Mouse (Mus musculus) naive thymus-derived CD4-positive, alpha-beta T cell, adult 2 months (primary cell): ENCODE data around the gene Fcgr3.

Source experiments
- DNase-seq: peaks from one replicate; pipeline ENCODE4 v3.0.0-alpha.2; 2011; ENCODE audit warnings: low read depth

Gene Fcgr3

DNA sequence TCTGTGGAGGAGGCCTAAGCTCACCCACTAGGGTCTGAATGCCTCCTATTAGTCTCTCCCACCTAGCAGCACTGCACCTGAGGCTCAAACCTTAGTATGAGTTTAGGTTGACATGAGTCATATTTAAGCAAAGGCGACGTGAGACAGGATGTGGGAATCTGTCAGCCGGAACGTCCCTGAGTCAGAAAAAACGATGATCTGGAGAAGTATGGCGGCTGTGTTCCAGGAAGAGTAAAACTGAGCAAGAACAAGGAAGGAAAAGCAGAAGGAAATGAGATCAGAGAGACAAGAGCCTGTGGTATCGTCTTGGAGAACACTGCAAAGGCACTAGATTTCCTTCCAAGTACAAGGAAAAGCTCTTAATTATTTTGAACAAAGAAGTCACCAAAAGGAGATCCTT, 14.0 kb downstream of the Fcgr3 start:
- DNase-seq, result no peak

DNA sequence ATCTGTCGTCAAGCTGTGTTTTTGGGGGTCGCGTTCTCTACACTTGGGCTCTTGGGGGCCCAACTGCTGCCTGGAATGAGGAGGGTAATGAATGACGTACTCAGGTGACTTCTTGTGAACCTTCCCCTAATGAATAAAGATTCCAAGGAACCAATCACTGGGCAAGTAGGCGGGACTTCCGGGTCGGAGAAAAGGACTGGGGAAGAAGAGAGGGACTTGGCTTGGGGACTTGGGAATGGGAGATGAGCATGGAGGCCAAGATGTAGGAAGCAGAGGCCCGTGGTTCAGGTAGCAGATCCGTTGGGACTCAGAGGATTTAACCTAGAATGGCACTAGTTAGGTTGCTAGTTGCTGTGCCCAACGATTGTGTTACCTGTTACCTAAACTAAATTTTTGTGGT, 15.5 kb downstream of the Fcgr3 start:
- no peak for DNase-seq

DNA sequence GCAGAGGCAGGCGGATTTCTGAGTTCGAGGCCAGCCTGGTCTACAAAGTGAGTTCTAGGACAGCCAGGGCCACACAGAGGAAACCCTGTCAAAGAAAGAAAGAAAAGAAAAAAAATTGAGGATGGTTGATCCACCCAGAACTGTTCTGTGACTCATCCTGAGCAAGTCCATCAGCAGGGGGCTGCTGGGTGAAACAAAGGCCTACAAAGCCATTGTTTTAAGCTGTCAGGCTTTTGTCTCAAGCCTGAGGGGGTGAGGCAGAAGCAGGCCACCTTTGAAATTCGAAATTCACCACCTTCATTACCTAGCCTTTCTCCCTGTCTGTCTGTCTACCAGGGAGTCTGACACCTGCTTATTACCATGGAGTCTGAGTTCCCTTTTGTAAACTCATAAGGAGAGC, 18.2 kb downstream of the Fcgr3 start:
- DNase-seq, result no peak

DNA sequence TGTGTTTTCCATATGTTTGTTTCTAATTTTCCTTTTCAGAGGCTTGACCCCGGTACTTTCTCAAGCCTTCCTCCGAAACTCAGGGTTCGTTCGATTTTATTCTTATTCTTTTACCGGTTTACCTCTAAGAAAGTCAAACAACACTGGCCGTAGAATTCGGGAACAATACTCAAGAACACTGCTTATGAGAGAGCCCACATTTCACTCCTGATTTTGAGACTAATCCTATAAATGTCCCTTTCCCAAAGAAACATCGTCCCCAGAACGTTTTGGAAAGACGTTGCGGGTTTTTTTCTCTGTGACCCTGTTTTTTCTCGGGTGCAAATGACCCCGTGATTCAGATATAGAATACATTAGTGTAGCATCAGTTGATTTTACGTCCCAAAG, 19.7 kb downstream of the Fcgr3 start:
- no peak for DNase-seq

DNA sequence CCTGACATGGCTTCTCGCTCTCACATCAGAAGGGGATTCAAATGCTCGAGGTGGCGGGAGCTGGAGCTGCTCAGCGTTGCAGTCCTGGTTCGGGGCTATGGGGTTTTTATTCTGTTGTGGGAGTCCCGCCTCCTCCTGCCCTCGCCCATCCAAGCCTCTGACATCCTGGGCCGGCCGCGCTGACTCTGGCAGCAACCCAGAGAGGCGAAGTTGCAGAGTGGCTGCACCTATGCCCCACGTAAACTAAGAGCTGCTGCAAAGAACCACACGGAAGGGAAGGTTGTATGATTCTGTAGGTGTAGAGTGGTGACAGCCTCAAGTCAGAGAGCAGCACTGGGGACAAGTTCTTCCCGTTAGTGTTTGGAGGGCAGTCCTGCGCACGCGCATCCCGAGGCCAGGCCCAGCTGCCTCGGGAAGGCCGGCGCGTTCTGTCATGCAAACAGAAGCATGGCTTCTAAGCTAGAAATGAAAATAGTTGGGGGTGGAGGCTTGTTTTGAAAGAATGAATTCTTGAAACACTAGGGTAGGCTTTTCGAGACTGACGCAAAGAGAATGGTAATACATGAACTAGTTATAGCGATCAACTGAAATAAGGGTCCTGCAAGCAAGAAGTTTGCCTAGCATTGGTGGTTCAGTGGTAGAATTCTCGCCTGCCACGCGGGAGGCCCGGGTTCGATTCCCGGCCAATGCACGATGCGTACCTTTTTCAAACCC, 20.2 kb downstream of the Fcgr3 start:
- peak; percentile 98 for DNase-seq

DNA sequence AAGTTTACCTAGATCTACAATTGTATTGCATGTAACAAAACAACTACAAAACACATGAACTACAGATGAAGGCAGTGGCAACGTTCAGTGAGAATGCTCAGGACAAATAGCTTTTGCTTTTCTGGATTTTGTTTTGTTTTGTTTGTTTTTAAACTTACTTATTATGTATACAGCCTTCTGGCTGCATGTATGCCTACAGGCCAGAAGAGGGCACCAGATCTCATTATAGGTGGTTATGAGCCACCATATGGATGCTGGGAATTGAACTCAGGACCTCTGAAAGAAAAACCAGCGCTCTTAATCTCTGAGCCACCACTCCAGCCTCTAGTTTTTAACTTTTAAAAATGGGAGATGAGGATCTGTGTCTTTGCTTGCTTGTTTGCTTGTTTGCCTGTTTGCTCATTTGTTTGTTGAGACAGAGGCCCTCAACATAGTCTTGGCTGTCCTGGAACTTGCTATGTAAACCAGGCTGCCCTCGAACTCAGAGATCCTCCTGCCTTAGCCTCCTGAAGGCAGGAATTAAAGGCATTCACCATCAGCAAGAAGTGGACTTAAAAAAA, 21.1 kb downstream of the Fcgr3 start:
- DNase-seq, result no peak

DNA sequence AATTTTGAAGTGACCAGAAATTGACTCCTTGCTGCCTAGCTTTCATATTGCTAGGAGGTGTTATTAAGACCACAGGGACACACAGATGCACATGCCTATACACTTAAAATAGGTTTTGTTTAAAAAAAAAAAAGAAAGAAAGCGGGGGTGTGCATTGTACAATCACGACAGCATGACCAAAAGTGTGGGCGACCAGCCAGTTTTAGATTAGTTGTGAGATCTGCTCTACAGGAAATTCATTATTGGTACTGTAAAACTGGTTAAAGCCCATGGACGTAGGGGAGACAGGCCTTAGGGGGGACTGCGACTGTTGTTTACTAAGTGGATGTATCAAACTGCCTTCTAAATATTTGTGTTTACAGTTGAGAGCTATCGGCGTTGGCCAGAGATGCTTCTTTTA, 24.9 kb downstream of the Fcgr3 start:
- DNase-seq, result no peak

DNA sequence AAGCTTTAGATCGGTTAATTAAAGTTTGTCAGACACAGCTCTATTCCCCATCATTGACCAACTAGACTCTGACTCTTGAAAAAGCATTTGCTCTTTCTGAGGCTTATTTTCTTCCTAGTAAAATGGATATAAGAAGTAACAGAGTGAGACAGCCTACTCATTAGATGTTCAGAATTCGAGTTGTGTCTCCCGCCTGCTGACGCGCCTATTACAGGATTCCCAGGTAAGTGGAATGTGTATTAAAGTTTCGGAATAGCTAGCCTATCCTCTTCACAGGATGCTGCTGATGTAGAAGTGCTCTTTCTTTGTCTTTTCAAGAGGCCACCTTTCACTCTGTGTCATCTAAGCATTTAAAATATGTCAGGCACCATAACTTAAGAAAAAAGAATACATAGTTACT, 25.6 kb downstream of the Fcgr3 start:
- no peak for DNase-seq

DNA sequence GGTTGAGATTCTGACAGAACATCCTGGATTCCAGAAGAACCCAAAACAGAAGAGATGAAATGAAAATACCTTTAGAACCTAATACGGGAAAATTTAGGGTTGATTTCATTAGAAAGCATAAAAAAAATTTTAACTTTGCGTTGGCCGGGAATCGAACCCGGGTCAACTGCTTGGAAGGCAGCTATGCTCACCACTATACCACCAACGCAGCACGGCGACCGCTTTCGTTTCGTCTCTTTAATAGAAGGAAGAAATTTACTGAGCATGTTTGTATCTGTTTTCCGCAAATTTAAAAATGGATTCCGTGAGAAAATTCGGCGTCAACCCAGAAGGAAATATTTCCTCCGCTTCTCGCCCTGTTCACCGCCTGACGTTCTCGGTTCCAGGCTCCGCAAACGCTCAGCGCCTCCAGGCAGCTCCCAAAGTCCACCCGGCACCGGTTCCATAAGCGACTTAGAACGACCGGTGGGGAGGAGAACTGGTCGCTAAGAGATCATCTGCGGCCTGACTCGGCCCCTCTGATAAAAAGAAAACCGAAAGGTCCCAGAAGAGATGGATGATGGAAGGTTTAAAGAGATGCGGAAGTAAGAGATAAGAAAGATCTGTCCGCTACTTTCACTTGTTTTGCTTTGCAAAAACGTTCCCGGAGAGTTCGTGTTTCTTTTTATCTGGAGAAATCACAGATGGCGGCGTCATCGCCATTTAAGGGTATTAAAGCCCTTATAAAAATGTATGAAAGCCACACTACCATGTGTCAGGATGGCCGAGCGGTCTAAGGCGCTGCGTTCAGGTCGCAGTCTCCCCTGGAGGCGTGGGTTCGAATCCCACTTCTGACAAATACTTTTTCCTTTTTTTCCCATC, 26.6 kb downstream of the Fcgr3 start:
- peak; percentile 95 for DNase-seq

DNA sequence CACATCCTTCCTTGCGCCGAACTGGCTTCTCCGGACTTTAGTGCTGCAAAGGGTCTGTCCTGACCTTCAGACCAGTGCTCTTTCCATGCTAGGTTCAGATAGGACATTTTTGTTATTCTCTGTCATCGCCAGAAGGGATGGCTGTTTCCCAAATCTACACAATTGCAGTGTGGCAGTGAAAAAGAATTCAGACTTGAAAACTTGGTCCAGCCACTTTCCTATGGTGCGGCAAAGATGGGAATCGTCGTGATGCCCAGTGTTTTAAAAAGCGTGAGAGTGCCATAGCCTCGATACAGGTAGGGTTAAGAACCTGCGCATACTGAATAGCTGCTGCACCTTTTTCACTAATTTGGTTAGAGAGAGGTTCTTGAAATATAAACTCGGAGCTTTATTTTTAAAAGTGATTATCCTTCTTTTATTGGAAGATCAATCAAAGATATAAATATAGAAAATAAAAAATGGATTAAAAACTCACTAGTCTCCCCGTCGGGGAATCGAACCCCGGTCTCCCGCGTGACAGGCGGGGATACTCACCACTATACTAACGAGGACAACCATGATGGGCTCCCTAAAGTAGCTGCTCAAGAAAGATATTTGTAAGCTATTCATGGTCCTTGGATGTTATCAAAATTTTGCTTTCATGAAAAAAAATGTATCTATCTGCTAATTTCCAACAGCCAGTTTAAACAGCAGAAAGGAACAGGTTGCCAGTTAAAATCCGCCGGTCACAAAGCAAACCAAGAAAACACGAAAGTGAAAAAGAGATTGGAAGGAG, 28.0 kb downstream of the Fcgr3 start:
- peak; percentile 91 for DNase-seq

DNA sequence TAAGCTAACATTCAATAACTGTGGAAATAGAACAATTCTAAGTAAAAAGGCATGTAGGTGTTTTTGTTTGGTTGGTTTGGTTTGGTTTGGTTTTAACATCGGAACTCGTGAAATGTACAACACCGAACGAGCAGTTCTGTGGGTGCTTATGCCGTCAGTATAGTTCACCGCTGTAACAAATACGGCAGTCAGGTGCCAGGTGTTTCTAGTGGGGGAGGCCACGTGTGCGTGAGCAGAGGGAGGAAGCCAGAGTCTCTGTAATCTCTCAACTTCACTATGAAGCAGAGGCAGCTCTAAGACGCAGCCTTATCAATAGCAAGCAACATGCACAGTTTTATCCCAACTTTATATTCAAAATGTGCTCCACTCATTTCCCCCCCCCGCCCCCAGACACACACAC, 29.1 kb downstream of the Fcgr3 start:
- peak; percentile 47 for DNase-seq

DNA sequence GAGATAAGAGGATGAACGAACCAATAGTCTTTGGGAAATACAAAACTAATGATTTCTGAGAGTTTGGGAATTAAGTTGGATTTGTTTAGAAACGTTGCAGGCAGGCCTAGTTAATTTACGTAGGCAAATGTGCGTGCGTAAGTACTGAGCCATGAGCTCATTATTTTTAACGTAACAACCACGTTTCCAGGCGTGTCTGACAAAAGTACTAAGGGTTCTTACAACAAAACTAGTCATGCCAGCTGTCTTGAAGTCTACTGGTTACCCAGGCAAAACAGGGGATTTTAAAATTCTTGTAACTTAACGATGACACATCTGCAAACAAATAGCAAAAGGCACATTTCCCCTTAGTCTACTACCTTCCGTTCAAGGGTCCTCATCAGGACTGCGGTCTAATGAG, 30.5 kb downstream of the Fcgr3 start:
- DNase-seq, result no peak

DNA sequence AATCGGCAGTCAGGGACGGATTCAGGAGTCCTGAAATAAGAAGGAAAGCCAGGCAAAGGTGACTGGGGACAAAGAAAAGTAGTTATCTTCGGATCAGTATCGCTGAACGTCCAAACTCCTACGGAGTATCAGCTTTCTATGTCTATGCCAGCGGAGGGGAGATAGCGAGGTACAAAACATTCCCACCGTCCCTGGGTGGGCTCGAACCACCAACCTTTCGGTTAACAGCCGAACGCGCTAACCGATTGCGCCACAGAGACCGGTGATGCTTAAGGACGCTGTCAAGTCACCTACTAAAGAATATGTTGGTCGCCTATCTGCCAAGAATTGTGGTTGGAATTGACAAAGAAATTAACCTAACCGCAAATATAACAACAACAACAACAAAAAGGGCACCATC, 31.0 kb downstream of the Fcgr3 start:
- peak; percentile 88 for DNase-seq

DNA sequence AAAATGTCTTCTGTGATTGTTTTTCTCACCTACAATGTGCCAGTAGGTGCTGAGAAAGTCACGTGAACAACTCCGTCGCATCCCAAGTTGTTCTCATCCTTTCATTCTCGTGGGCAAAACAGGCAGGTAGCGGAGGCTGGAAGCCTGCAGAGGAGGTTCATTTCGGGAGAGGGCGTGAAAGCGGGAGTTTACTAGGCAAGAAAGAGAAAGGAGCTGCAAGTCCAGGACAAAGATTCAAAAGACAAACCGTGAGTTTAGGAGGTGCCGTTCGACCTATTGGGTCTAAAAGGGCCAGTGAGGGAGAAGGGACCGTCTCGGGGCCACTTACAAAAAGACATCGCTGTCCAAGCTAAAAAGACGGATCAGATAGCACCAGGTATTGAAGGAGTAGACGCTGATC, 31.5 kb downstream of the Fcgr3 start:
- no peak for DNase-seq

DNA sequence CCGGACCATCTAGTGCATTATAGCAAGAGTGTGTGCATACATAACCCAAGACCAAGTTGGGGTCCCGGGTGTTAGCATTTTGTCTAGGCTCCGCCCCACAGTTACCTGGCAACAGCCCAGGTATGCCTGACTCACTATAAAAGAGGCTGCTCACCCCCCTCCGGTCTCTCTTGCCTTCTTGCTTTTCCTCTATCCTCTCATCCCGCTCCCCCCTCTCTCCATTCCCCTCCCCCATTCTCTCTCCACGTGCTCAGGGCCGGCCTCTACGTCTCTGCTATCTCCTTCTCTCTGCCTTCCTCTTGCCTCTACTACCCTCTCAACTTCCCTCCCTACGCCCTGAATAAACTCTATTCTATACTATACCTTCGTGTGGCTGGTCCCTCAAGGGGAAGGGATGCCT, 32.0 kb downstream of the Fcgr3 start:
- no peak for DNase-seq

DNA sequence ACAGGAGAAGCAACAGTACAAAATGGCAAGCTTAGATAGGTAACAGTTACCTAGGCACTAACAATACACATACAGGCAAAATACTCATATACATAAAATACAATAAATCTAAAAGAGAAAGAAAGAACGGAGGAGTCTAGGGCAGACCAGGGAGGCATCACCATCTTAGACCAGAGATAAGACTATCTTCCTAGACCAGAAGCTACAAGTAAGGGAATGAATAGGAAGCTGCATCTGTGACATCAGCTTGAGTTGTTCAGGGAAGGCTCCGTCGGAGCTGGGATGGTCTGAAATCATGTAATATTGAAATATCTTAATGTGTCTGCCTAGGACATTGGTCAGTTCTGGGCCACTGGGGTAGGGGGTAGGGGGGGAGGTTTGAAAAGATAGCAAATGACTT, 33.0 kb downstream of the Fcgr3 start:
- no peak for DNase-seq

DNA sequence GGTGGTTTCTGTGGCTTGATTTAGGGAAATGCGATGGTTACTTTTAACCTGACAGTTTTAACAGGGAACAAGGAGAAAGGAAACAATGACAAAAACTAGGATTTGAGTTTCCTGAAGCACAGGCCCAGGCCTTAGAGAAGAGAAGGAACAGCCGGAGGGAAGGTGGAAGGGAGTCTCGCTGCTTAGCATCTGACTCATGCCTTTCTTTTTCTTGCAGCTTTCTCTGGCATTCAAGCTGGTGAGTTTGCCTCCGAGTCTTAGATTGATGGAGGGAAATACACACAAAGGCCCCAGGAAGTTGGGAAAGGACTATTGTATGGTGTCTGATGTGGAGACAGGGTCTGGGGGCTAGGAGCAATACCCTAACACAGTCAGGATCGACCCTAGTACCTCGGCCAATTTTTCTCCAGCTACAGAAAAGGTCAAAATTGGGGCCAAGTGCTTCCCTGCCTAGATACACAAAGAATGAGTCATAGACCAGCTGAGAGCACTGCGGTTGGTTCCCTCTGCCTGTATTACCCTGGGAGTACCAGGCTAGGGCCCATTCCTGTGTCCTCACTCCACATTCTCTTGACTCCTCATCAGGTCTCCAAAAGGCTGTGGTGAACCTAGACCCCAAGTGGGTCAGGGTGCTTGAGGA, 45.3 kb downstream of the Fcgr3 start:
- DNase-seq, result no peak

DNA sequence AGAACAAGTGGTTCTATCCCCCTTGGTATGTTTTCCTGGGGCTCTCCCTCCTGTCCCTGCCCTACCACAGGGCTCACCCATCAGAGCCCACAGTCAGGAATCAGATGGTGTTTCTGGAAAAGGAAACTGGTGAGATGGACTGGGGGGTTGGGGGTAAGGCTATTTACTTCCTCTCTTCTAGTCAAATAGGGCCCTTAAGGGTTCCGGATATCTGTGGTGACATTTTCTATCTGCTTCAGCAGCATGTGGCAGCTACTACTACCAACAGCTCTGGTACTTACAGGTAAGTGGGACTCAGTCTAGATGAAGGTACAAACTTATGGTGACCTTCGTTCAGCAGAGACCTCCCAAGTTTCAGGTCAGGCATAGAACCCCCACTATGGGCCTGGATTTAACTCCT, 46.0 kb downstream of the Fcgr3 start, which contains the start of gene Fcgr4:
Fcgr4 (plus strand) TSS at position 184 of the 400 bp plus-strand sequence.
- DNase-seq, result no peak

DNA sequence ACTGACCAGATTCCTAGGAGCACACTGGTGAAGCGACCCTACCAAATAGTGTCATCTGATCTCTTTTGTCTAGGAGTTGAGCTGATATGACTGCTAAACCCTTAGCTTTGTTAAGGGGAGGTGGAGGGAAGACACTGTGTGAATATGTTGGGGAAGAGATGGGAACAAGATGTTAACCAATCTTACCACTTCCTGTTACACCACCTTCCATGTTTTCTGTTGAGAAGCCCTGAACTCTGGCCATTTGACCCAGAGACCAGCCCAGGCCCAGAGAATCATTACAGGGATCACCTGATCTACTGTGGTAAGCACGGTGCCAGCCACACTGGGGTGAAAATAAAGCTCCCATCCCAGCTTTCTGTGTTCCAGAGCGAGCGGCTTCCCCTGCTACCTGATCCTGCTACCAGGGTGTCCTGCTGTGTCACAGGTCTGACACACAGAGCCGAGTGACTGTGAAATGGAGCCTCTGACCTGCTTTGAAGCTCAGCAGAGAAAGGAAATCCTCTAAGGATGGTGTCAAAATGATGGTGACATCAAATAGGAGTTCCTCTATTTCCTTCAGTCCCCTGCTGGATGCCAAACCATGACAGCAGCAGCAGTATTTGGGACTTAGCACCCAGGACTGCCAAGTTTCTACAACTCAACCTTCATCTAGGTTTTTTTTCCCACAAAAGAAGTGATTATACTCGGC, 47.1 kb downstream of the Fcgr3 start:
- DNase-seq, result no peak

DNA sequence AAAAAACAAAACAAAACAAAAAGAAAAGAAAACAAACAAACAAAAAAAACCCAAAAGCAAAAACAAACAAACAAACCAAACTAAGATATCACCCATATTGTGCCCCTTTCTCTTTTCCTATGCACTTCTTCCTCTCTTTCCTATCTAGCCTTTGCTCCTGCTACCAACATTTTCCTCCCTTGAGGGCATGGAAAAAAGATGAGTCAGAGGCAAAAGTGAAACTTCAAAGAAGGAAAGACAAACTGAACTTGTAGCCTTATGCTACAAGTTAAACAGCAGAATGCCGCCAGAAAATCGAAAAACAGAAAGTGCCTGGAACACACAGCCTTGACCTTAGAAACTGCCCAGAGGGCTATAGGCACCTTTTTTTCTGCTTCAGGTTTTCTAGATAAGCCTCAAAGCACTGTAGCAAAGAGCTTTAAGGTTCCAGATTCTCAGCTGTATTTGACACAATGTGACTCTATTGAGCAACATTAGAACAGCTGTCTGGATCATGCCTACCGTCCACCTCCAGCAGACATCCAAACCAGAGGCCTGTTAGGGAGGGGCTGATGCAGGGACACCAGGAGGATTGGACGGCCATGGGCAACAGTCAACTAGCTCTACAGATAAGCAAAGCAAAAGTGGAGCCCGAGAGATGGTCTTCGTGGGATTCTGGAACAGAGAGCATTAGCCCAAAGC, 47.9 kb downstream of the Fcgr3 start:
- no peak for DNase-seq

DNA sequence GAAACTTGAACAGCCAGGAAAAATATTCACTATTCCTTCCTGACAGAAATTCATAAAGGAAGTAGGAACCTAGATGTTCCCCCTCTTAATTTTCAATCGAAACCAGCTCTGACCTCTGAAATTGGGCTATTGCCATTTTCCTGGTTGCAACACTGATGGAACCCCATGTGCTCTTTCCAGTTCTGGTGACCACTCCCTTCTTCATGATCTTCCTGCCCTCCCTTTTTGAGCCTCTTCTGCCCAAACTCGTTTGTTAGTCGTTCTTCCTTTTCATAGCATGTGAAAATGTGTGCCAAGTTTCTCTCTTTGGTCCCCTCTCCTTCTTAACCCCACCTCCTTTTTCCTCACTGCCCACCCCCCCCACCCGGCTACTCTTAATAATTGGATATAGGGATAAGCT, 53.0 kb downstream of the Fcgr3 start:
- no peak for DNase-seq
